Mouse (Mus musculus) right cerebral cortex, adult 2 months (tissue): ENCODE measurements around the gene Apln.

Experiments
- DNase-seq, 2 experiments: peaks; one replicate each; pipeline ENCODE4 v3.0.0; 2021 to 2022; ENCODE audit warnings: low spot score in 2 of 2

The Apln gene

DNA sequence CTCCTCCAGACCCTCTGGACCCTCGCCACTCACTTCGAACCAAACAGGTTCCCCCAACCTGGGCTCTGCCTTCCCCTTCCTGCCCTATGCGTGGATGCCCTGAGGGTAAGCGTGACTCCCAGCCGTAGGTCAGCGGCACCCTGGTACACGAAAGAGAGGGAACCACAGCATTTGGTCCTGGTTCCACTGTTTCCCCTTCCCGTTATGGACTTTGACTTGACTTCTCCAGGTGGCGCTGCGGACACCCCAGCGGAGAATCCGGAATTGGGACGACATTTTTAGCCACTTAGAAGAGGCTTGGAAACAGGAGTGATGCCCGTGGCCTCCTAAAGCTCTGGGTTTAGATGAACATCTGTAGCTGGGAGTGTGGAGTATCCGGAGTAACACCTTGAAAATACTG lies 15.3 kb downstream of the Apln start:
- DNase-seq = no peak

DNA sequence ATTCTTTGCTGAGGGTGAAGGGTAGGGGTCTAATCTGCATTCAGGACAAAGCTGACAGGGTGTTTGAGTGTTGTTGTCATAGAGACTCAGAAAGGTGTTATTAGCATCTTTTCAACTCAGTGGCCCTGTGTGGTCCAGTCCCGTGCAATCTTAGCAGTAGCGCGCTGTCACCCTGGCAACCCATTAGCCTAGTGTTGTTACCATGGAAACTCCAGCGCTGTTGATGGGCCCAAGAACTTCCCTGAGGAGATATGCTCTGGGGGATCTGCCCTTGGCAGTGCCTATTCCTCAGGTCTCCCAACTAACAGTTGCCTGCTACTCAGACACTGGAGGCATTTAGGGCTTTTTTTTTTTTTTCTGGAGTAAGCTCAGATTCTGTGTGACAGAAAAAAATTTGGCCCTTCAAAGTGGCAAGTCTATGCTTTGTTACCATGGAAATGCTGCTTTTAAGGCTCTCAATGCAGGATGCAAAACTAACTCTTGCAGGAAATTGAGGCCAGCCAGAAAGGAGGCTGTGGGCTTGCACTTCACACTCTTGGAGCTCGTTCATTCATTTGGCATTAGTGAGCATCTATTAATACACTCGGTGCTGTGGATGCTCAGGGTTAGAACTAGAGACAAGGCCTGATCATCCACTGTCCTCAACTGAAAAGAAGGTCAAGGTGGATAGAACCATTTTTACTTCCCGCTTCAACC lies 17.6 kb downstream of the Apln start:
- peak; percentile 26 to 72 for DNase-seq

DNA sequence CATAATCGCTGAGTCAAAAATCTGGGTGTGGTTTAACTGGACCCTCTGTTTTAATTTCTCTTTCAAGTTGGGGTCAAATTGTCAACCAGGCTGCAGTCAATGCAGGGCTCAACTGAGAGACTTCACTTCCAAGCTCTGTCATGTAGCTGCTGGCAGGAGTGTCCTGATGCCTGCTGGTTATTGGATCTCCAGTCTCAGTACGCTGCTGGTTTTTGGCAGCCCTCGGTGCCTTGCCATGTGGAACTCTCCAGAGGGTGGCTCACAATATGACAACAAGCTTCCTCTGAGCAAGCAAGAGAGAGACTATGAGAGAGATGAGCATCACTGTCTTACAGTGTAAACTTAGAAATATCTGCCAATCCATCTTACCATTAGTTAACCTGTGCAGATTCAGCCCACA lies 23.0 kb downstream of the Apln start:
- no peak for DNase-seq

DNA sequence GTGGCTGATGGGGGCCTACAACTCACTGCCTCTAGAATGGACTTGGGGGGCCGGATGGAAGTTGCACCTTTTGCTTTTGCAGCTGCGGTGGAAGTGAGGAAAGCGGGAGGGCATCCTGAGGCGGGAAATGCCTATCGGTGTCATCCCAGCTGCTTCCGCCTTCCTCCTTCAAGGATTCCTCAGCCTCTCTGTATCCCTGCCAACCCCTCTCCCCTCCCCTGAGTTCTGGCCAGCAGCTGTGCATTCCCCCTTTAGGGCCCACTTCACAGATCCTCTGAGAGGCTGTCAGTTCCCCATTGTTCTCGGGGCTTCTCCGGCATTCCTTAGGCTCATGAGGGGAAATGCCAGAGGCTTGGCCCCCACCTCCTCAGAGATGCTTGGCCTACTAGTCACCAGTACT lies 28.6 kb downstream of the Apln start:
- no peak for DNase-seq

DNA sequence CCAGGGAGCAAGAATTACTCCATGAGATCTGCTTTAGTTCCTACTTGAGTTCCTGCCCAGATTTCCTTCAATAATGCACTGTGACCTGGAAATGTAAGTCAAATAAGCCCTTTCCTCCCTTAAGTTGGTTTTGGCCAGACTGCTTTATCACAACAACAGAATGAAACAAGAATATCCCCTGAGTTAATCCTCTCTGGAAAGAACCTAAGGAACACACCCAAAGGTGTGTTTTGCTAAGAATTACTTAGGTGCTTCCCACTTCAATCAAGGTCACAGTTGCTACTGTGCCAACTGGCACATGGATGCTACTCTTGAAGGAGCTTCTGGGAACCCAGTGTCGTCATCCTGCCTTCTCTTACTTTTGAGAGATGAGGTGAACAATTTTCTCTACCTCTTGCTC lies 29.9 kb downstream of the Apln start:
- no peak for DNase-seq

DNA sequence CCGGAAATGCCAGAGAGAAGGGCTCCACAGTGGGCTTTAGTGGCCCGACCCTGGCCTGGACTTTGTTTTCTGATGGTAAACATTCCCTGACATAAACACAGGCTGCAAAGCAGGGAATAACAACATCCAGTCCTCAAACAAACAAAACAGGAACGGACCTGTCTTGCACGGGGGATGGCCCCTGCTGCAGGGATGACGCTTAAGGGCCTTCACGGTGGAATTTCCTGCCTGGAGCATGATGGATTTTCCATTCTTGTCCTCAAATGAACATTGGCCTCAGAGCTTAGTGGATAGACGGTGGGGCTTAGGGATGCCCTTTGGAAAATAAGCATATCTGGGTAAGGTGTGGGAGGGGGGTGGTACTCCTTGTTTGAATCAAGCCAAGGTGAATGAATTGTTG lies 33.5 kb downstream of the Apln start:
- DNase-seq = no peak

DNA sequence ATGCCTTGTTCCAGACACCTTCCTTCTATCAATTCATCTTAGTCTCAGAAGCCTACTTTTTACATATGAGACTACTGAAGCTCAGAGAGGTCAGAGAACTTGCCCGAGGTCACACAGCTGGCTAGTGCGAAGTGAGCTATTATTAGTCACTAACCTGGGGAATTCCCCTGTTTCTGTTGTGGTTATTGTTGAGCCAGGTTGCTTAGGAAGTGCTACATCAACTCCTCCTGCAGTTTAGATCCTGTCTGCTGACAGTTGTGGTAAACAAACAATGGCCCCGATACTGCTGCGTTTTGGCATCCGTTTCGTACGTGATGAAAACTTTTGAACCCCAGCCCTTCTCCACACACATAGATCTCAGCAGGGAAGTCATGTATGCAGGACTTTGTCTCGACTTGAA lies 36.2 kb downstream of the Apln start:
- no peak for DNase-seq

DNA sequence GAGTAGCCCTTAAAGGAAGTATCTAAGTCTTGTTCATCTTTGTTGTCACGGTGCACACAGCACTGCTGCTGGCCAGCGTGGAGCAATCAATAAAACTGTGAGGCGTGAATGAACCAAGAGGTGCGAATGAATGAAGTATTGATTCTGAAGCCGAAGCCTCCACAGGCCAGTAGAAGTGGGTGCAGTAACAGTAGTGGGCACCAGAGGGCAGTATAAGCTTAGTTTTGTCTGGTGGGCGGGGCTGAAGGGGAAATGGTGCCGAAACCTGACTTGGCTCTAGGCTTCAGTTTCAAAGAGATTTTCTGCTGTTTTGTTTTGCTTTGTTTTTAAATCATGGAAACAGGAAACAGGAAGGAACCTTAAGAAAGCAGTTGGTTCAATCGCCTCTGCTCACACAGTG lies 42.0 kb downstream of the Apln start:
- DNase-seq = peak; percentile 71 to 86

DNA sequence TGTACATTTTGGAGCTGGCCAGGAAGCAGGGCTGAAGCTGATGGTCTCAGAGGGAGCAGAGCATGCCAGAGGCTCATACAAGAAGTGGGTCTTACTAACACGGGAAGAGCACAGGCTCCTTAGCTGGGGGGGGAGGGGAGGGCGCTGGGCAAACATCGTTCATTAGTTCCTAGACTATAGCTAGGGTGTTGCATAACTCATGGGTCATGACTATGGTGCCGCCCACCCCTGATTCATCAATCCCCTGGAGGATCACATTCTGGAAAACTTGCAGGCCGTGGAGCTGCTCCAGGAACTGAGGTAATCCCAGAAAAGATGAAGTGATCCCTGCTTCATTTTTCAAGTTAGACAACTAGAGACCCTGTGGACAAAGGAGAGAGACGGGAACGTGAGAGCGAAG lies 46.6 kb downstream of the Apln start:
- DNase-seq = no peak

DNA sequence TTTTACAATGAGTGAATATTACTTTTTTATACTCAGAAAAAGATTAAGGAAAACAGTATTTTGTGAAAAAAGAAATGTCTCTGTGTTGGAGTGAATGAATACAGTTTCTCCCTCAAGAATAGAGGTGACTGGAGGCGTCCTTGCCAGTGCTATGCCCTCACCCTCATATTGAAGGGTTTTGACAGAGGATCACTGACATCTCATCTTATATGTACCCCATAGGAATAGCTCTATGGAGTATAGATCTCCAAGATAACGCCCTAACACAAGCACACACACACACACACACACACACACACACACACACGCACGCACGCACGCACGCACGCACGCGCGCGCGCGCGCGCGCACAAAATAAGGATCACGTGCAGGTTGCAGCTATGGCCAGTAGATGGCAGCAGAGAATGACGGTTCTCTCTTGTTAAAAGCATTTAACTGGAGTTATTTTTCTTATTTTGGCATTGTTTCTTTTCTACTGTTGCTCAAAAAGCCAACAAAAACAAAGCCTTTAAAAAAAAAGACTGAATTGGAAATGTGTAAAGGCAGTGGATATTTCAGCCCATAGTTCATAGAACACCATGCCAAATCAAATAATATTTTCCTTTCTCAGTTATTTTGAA lies 49.5 kb downstream of the Apln start:
- peak; percentile 54 to 77 for DNase-seq

DNA sequence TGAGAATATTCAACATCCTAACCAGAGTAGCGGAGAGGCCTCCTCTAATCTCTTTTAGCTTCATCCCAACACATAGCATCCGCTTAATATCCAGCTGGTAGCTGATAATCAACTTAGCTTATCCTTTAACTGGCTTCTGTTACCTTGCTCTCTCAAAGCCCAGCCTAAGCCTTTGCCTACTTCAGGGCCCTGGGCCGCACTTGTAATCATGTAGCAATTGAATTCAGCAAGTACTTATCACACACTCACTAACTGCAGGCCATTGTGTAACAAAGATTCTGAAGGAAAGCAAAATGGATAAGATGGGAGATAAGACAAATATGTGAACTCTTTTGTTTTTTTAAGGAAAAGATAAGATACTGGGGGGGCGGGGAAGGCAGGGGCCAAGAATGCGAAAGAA lies 57.6 kb downstream of the Apln start:
- no peak for DNase-seq

DNA sequence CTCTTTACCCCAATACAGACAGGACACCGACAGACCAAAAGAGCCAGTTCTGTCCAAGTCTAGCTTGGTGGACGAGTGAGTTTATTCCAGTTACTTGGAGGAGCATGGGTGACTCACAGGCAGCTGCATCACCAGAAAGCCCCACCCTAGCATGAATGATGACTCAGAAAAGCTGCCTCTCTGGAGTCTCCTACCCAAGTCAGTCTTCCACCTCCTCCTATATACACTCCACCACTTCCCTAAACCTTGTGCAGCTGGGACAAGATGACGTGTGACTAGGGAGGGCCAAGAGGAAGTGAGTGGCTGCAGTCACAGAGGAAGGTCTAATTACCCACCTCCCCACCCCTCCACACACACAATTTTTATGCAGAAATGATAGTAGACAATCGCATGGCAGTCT lies 58.1 kb downstream of the Apln start:
- DNase-seq = peak; percentile 18 to 37
